Mouse (Mus musculus): ENCODE measurements around the gene Msi2. TPM values are rescaled to one million over a fixed set of nuclear protein-coding genes. Genes with fewer than 3 reads are reported as not detected.
A peak's percentile ranks its signal among the peaks of the same experiment; 100 is the strongest.

Msi2 gene
- total and polyA plus RNA-seq, 2 experiments from 2014 or later, result 26.9 to 133 TPM

GRCm38 (mm10) chr11:88618005-88618501 is 100.3 kb downstream of the Msi2 start:
- ATAC-seq (ENCODE audit: low FRiP score), result no peak
- peaks cover 8% of the 10 kb centered on the region for H3K4me1 ChIP-seq (ENCODE audit: insufficient read depth, low read length)

GRCm38 (mm10) chr11:88617380-88617779 is 100.9 kb downstream of the Msi2 start:
- Histone ChIP-seq H3K9me3 (ENCODE audit: low read length) (no peaks in the 10 kb centered on the region), H3K27me3 (ENCODE audit: insufficient read depth, low read length) (no peaks in the 10 kb centered on the region), H3K9ac (replicated peaks; ENCODE audit: low read length, poor library complexity, severe bottlenecking) (no peak overlapping the region), H3K4me2 (ENCODE audit: low read depth, low read length, poor library complexity, severe bottlenecking) (no peak overlapping the region), H3K4me3 (ENCODE audit: low read depth, low read length) (no peak overlapping the region), H3K27ac (ENCODE audit: low read depth, low read length) (no peak overlapping the region), H3K4me1 (ENCODE audit: insufficient read depth, low read length) (peaks cover 8% of the 10 kb centered on the region), H3K36me3 (ENCODE audit: insufficient read depth, low read length) (no peaks in the 10 kb centered on the region)
- TF ChIP-seq CTCF (IDR thresholded peaks at IDR 0.05), result no peak
- ATAC-seq (ENCODE audit: low FRiP score) (no peak), DNase-seq (ENCODE audit: low spot score) (peak; percentile 55)
- 75% methylated on average over 11 of the region's 11 CpGs for WGBS

More at GRCm38 (mm10) chr11:88618005-88618501, 100.3 kb downstream of the Msi2 start:
- DNase-seq (ENCODE audit: low spot score), result peak; percentile 55
- Histone ChIP-seq H3K36me3 (ENCODE audit: insufficient read depth, low read length) (no peaks in the 10 kb centered on the region), H3K9ac (replicated peaks; ENCODE audit: low read length, poor library complexity, severe bottlenecking) (no peak overlapping the region), H3K27me3 (ENCODE audit: insufficient read depth, low read length) (no peaks in the 10 kb centered on the region), H3K27ac (ENCODE audit: low read depth, low read length) (no peak overlapping the region), H3K9me3 (ENCODE audit: low read length) (no peaks in the 10 kb centered on the region), H3K4me2 (ENCODE audit: low read depth, low read length, poor library complexity, severe bottlenecking) (no peak overlapping the region), H3K4me3 (ENCODE audit: low read depth, low read length) (no peak overlapping the region)
- WGBS, result 52% methylated on average over 16 of the region's 16 CpGs
- TF ChIP-seq CTCF (IDR thresholded peaks at IDR 0.05), result no peak

GRCm38 (mm10) chr11:88614527-88615305 is 103.6 kb downstream of the Msi2 start:
- H3K27ac ChIP-seq (ENCODE audit: low read depth, low read length), result no peak overlapping the region; the same call in 1 of the 2 replicates
- no peak overlapping the region for H3K4me2 ChIP-seq (ENCODE audit: low read depth, low read length, poor library complexity, severe bottlenecking)
- ATAC-seq (ENCODE audit: low FRiP score) (no peak), DNase-seq (ENCODE audit: low spot score) (no peak)
- no peak overlapping the region for H3K4me3 ChIP-seq (ENCODE audit: low read depth, low read length)
- peaks cover 8% of the 10 kb centered on the region for H3K4me1 ChIP-seq (ENCODE audit: insufficient read depth, low read length)
- no peak overlapping the region for H3K9ac ChIP-seq (replicated peaks; ENCODE audit: low read length, poor library complexity, severe bottlenecking)
- 90% methylated on average over 11 of the region's 11 CpGs for WGBS
- H3K27me3 ChIP-seq (ENCODE audit: insufficient read depth, low read length), result no peaks in the 10 kb centered on the region
- H3K9me3 ChIP-seq (ENCODE audit: low read length), result no peaks in the 10 kb centered on the region
- no peak for TF ChIP-seq CTCF (IDR thresholded peaks at IDR 0.05)
- H3K36me3 ChIP-seq (ENCODE audit: insufficient read depth, low read length), result no peaks in the 10 kb centered on the region

DNA sequence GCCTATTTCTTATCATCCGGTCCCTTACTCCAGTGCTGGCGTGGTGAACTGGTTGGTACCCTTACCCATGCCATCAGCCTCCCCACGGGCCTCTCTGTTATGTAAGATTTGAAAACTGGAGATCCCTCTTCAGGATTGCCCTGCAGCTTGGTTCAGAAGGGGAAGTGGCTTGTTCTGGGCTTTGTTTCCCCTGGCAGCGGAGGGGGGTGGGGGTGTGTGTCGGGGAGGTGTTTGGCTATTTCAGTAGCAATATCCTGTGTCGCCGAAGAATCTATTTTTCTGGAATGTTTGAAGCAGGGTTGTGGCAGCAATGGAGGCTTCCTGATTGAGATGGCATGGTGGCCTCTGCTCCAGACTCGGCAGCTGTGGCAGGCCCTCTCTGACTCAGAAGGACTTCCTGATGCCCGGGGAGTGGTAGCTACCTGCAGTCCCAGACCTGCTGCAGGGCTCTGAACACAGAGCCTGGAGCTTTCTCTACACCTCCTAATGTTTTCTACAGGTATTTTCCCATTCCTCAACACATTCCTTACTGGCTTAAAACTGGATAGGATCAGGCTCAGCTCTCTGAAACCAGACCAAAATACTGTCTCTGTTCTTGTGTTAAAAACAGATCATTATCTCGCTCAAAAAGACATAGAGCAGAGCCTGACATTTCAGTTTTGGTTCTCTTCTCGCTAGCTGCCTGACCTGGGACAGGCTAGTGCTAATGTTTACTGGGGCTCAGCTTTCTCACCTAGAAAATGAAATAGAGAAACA is 104.4 kb downstream of the Msi2 start:
- no peaks in the 10 kb centered on the region for H3K27me3 ChIP-seq (ENCODE audit: insufficient read depth, low read length)
- H3K9me3 ChIP-seq (ENCODE audit: low read length), result no peaks in the 10 kb centered on the region
- no peaks in the 10 kb centered on the region for H3K36me3 ChIP-seq (ENCODE audit: insufficient read depth, low read length)
- no peak for TF ChIP-seq CTCF (IDR thresholded peaks at IDR 0.05)
- ATAC-seq (ENCODE audit: low FRiP score), result no peak
- H3K4me1 ChIP-seq (ENCODE audit: insufficient read depth, low read length), result peaks cover 8% of the 10 kb centered on the region
- H3K9ac ChIP-seq (replicated peaks; ENCODE audit: low read length, poor library complexity, severe bottlenecking), result no peak overlapping the region
- 76% methylated on average over 11 of the region's 11 CpGs for WGBS
- H3K4me3 ChIP-seq (ENCODE audit: low read depth, low read length), result no peak overlapping the region
- no peak for DNase-seq (ENCODE audit: low spot score)
- H3K4me2 ChIP-seq (ENCODE audit: low read depth, low read length, poor library complexity, severe bottlenecking), result no peak overlapping the region
- peak overlapping the region; percentile 13 for H3K27ac ChIP-seq (ENCODE audit: low read depth, low read length)

GRCm38 (mm10) chr11:88613008-88613407 is 105.3 kb downstream of the Msi2 start:
- no peak overlapping the region for H3K27ac ChIP-seq (ENCODE audit: low read depth, low read length)
- peaks cover 3% of the 10 kb centered on the region; the same call in 1 of the 2 replicates for H3K4me1 ChIP-seq (ENCODE audit: insufficient read depth, low read length)
- TF ChIP-seq CTCF (IDR thresholded peaks at IDR 0.05), result no peak
- no peaks in the 10 kb centered on the region for H3K27me3 ChIP-seq (ENCODE audit: insufficient read depth, low read length)
- no peaks in the 10 kb centered on the region for H3K36me3 ChIP-seq (ENCODE audit: insufficient read depth, low read length)
- WGBS, result 38% methylated on average over 6 of the region's 6 CpGs
- H3K4me2 ChIP-seq (ENCODE audit: low read depth, low read length, poor library complexity, severe bottlenecking), result no peak overlapping the region
- H3K4me3 ChIP-seq (ENCODE audit: low read depth, low read length), result no peak overlapping the region
- H3K9ac ChIP-seq (replicated peaks; ENCODE audit: low read length, poor library complexity, severe bottlenecking), result no peak overlapping the region
- no peaks in the 10 kb centered on the region for H3K9me3 ChIP-seq (ENCODE audit: low read length)
- DNase-seq (ENCODE audit: low spot score) (peak; percentile 56), ATAC-seq (ENCODE audit: low FRiP score) (no peak)

- H3K27ac ChIP-seq (ENCODE audit: low read depth, low read length), result 0 out of 2 replicates have a peak overlapping the region, but pooled peaks have one; percentile 26
- no peak for TF ChIP-seq CTCF (IDR thresholded peaks at IDR 0.05)
- H3K4me1 ChIP-seq (ENCODE audit: insufficient read depth, low read length), result peaks cover 11% of the 10 kb centered on the region
- no peaks in the 10 kb centered on the region for H3K27me3 ChIP-seq (ENCODE audit: insufficient read depth, low read length)
- DNase-seq (ENCODE audit: low spot score) (no peak), ATAC-seq (ENCODE audit: low FRiP score) (no peak)
- H3K9ac ChIP-seq (replicated peaks; ENCODE audit: low read length, poor library complexity, severe bottlenecking), result no peak overlapping the region
- H3K9me3 ChIP-seq (ENCODE audit: low read length), result no peaks in the 10 kb centered on the region
- H3K36me3 ChIP-seq (ENCODE audit: insufficient read depth, low read length), result no peaks in the 10 kb centered on the region
- H3K4me2 ChIP-seq (ENCODE audit: low read depth, low read length, poor library complexity, severe bottlenecking), result no peak overlapping the region
- 91% methylated on average over 7 of the region's 7 CpGs for WGBS
- H3K4me3 ChIP-seq (ENCODE audit: low read depth, low read length), result no peak overlapping the region
Observed at GRCm38 (mm10) chr11:88612141-88612540, 106.2 kb downstream of the Msi2 start.
